Mouse (Mus musculus): Measurements from ENCODE around the gene Hist2h2aa1. TPM values are rescaled to one million over a fixed set of nuclear protein-coding genes. Genes with fewer than 3 reads are reported as not detected.
A peak's percentile ranks its signal among the peaks of the same experiment; 100 is the strongest.
"Not testable (repeated sequence)": the region's sequence is repeated elsewhere in the genome, so short reads cannot be mapped to it uniquely, and the experiment has no call there.

Gene Hist2h2aa1
- polyA plus RNA-seq, 1 experiment from 2014 or later = 14.6 TPM

- Histone ChIP-seq H3K9ac (ENCODE audit: low read depth, low read length) (peak within 1 kb of the TSS; percentile 55), H3K4me3 (ENCODE audit: low read depth, low read length) (peak within 1 kb of the TSS; percentile 34), H3K4me2 (replicated peaks; ENCODE audit: low read depth, low read length) (peak within 1 kb of the TSS; percentile 54), H3K27ac (ENCODE audit: low read depth, low read length) (peak within 1 kb of the TSS; percentile 10; the same call in 1 of the 2 replicates)
- DNase-seq (ENCODE audit: low spot score); H3K36me3 ChIP-seq (ENCODE audit: control insufficient read depth, insufficient read depth, low read length); H3K27me3 ChIP-seq (ENCODE audit: control insufficient read depth, insufficient read depth, low read length); H3K9me3 ChIP-seq (ENCODE audit: control insufficient read depth, low read length); H3K4me1 ChIP-seq (replicated peaks; ENCODE audit: control insufficient read depth, insufficient read depth, low read length): not testable (repeated sequence)
- WGBS = no CpG with 5 or more reads among the region's 47 CpGs
- peak; percentile 94 for ATAC-seq (ENCODE audit: low FRiP score)
Measured at GRCm38 (mm10) chr3:96246427-96246856, 1.1 kb downstream of the Hist2h2aa1 start, which contains the start of gene Hist2h3c1. Hist2h3c1 (plus strand) TSS chr3:96246685.

- Histone ChIP-seq H3K9ac (ENCODE audit: low read depth, low read length) (peak overlapping the region; percentile 55), H3K27me3 (ENCODE audit: control insufficient read depth, insufficient read depth, low read length) (no peaks in the 10 kb centered on the region), H3K9me3 (ENCODE audit: control insufficient read depth, low read length) (no peaks in the 10 kb centered on the region), H3K4me3 (ENCODE audit: low read depth, low read length) (peak overlapping the region; percentile 34), H3K27ac (ENCODE audit: low read depth, low read length) (peak overlapping the region; percentile 10; the same call in 1 of the 2 replicates), H3K36me3 (ENCODE audit: control insufficient read depth, insufficient read depth, low read length) (no peaks in the 10 kb centered on the region), H3K4me2 (replicated peaks; ENCODE audit: low read depth, low read length) (peak overlapping the region; percentile 54), H3K4me1 (replicated peaks; ENCODE audit: control insufficient read depth, insufficient read depth, low read length) (peaks cover 4% of the 10 kb centered on the region; the same call in 1 of the 2 replicates)
- ATAC-seq (ENCODE audit: low FRiP score) (no peak), DNase-seq (ENCODE audit: low spot score) (peak; percentile 43)
- WGBS = 3% methylated on average over 11 of the region's 11 CpGs
Measured at GRCm38 (mm10) chr3:96247356-96248140, 2.3 kb downstream of the Hist2h2aa1 start.

GRCm38 (mm10) chr3:96248141-96249033 is 3.1 kb downstream of the Hist2h2aa1 start:
- Histone ChIP-seq H3K27me3 (ENCODE audit: control insufficient read depth, insufficient read depth, low read length) (no peaks in the 10 kb centered on the region), H3K4me3 (ENCODE audit: low read depth, low read length) (peak overlapping the region; percentile 34), H3K9ac (ENCODE audit: low read depth, low read length) (no peak overlapping the region), H3K4me2 (replicated peaks; ENCODE audit: low read depth, low read length) (peak overlapping the region; percentile 54), H3K27ac (ENCODE audit: low read depth, low read length) (no peak overlapping the region), H3K4me1 (replicated peaks; ENCODE audit: control insufficient read depth, insufficient read depth, low read length) (peaks cover 4% of the 10 kb centered on the region; the same call in 1 of the 2 replicates), H3K9me3 (ENCODE audit: control insufficient read depth, low read length) (no peaks in the 10 kb centered on the region), H3K36me3 (ENCODE audit: control insufficient read depth, insufficient read depth, low read length) (no peaks in the 10 kb centered on the region)
- ATAC-seq (ENCODE audit: low FRiP score) (no peak), DNase-seq (ENCODE audit: low spot score) (no peak)
- WGBS = 55% methylated on average over 6 of the region's 6 CpGs

GRCm38 (mm10) chr3:96249034-96249345 is 3.7 kb downstream of the Hist2h2aa1 start:
- Histone ChIP-seq H3K9me3 (ENCODE audit: control insufficient read depth, low read length) (no peaks in the 10 kb centered on the region), H3K27ac (ENCODE audit: low read depth, low read length) (no peak overlapping the region), H3K9ac (ENCODE audit: low read depth, low read length) (no peak overlapping the region), H3K36me3 (ENCODE audit: control insufficient read depth, insufficient read depth, low read length) (no peaks in the 10 kb centered on the region), H3K4me2 (replicated peaks; ENCODE audit: low read depth, low read length) (peak overlapping the region; percentile 11), H3K4me1 (replicated peaks; ENCODE audit: control insufficient read depth, insufficient read depth, low read length) (peaks cover 4% of the 10 kb centered on the region; the same call in 1 of the 2 replicates), H3K27me3 (ENCODE audit: control insufficient read depth, insufficient read depth, low read length) (no peaks in the 10 kb centered on the region), H3K4me3 (ENCODE audit: low read depth, low read length) (no peak overlapping the region)
- DNase-seq (ENCODE audit: low spot score) (no peak), ATAC-seq (ENCODE audit: low FRiP score) (no peak)
- WGBS = 60% methylated on average over 4 of the region's 4 CpGs

GRCm38 (mm10) chr3:96250890-96251289 is 5.6 kb downstream of the Hist2h2aa1 start:
- Histone ChIP-seq H3K4me1 (replicated peaks; ENCODE audit: control insufficient read depth, insufficient read depth, low read length) (peaks cover 2% of the 10 kb centered on the region; the same call in 1 of the 2 replicates), H3K9ac (ENCODE audit: low read depth, low read length) (no peak overlapping the region), H3K4me3 (ENCODE audit: low read depth, low read length) (no peak overlapping the region), H3K36me3 (ENCODE audit: control insufficient read depth, insufficient read depth, low read length) (no peaks in the 10 kb centered on the region), H3K9me3 (ENCODE audit: control insufficient read depth, low read length) (no peaks in the 10 kb centered on the region), H3K27me3 (ENCODE audit: control insufficient read depth, insufficient read depth, low read length) (no peaks in the 10 kb centered on the region), H3K4me2 (replicated peaks; ENCODE audit: low read depth, low read length) (no peak overlapping the region), H3K27ac (ENCODE audit: low read depth, low read length) (no peak overlapping the region)
- DNase-seq (ENCODE audit: low spot score) (no peak), ATAC-seq (ENCODE audit: low FRiP score) (no peak)
- WGBS = 90% methylated on average over 3 of the region's 3 CpGs

- no peak overlapping the region for H3K4me3 ChIP-seq (ENCODE audit: low read depth, low read length)
- H3K4me1 ChIP-seq (replicated peaks; ENCODE audit: control insufficient read depth, insufficient read depth, low read length) = peaks cover 2% of the 10 kb centered on the region; the same call in 1 of the 2 replicates
- no peaks in the 10 kb centered on the region for H3K9me3 ChIP-seq (ENCODE audit: control insufficient read depth, low read length)
- H3K27me3 ChIP-seq (ENCODE audit: control insufficient read depth, insufficient read depth, low read length) = no peaks in the 10 kb centered on the region
- H3K4me2 ChIP-seq (replicated peaks; ENCODE audit: low read depth, low read length) = no peak overlapping the region
- H3K27ac ChIP-seq (ENCODE audit: low read depth, low read length) = no peak overlapping the region
- no peak for DNase-seq (ENCODE audit: low spot score)
- ATAC-seq (ENCODE audit: low FRiP score) = no peak
- no peak overlapping the region for H3K9ac ChIP-seq (ENCODE audit: low read depth, low read length)
- H3K36me3 ChIP-seq (ENCODE audit: control insufficient read depth, insufficient read depth, low read length) = no peaks in the 10 kb centered on the region
- 82% methylated on average over 3 of the region's 3 CpGs for WGBS
Measured at GRCm38 (mm10) chr3:96251787-96252186, 6.5 kb downstream of the Hist2h2aa1 start.

GRCm38 (mm10) chr3:96254683-96255355 is 9.5 kb downstream of the Hist2h2aa1 start:
- Histone ChIP-seq H3K9ac (ENCODE audit: low read depth, low read length) (no peak overlapping the region), H3K4me2 (replicated peaks; ENCODE audit: low read depth, low read length) (no peak overlapping the region; the same call in 1 of the 2 replicates), H3K9me3 (ENCODE audit: control insufficient read depth, low read length) (no peaks in the 10 kb centered on the region), H3K4me1 (replicated peaks; ENCODE audit: control insufficient read depth, insufficient read depth, low read length) (no peaks in the 10 kb centered on the region), H3K36me3 (ENCODE audit: control insufficient read depth, insufficient read depth, low read length) (no peaks in the 10 kb centered on the region), H3K4me3 (ENCODE audit: low read depth, low read length) (no peak overlapping the region), H3K27ac (ENCODE audit: low read depth, low read length) (no peak overlapping the region), H3K27me3 (ENCODE audit: control insufficient read depth, insufficient read depth, low read length) (no peaks in the 10 kb centered on the region)
- DNase-seq (ENCODE audit: low spot score) (peak; percentile 39), ATAC-seq (ENCODE audit: low FRiP score) (no peak)
- WGBS = 56% methylated on average over 10 of the region's 10 CpGs

GRCm38 (mm10) chr3:96255926-96256593 is 10.8 kb downstream of the Hist2h2aa1 start:
- 87% methylated on average over 5 of the region's 5 CpGs for WGBS
- H3K9ac ChIP-seq (ENCODE audit: low read depth, low read length) = no peak overlapping the region
- no peak for ATAC-seq (ENCODE audit: low FRiP score)
- H3K4me2 ChIP-seq (replicated peaks; ENCODE audit: low read depth, low read length) = no peak overlapping the region
- no peak overlapping the region for H3K4me3 ChIP-seq (ENCODE audit: low read depth, low read length)
- H3K9me3 ChIP-seq (ENCODE audit: control insufficient read depth, low read length) = no peaks in the 10 kb centered on the region
- H3K27ac ChIP-seq (ENCODE audit: low read depth, low read length) = no peak overlapping the region
- no peaks in the 10 kb centered on the region for H3K27me3 ChIP-seq (ENCODE audit: control insufficient read depth, insufficient read depth, low read length)
- no peaks in the 10 kb centered on the region for H3K36me3 ChIP-seq (ENCODE audit: control insufficient read depth, insufficient read depth, low read length)
- no peak for DNase-seq (ENCODE audit: low spot score)
- H3K4me1 ChIP-seq (replicated peaks; ENCODE audit: control insufficient read depth, insufficient read depth, low read length) = no peaks in the 10 kb centered on the region

Data from hindbrain, embryonic 11.5 days (tissue).